Mouse (Mus musculus) kidney, postnatal 0 days (tissue): ENCODE results near the gene Ust. TPM values are rescaled to one million over a fixed set of nuclear protein-coding genes. Genes with fewer than 3 reads are reported as not detected.
A peak's percentile ranks its signal among the peaks of the same experiment; 100 is the strongest.

ENCODE experiments used
- ATAC-seq: fragments of 200-750 bp; cut with Nextera tagmentation; replicated peaks from 2 replicates; pipeline ENCODE4 v1.8.0; 2017; ENCODE audit warnings: low read depth, moderate number of reproducible peaks, moderate TSS enrichment, moderate library complexity; ENCODE audit not compliant: low FRiP score
- DNase-seq: peaks from one replicate; pipeline ENCODE4 v3.0.0-alpha.2; 2016; ENCODE audit warnings: low spot score
- H3K27ac ChIP-seq: fragments of 300-500 bp; sonication (generic); 2 replicates; pipeline ENCODE4 v1.5.1; 2014; ENCODE audit warnings: mild to moderate bottlenecking
- H3K27me3 ChIP-seq: fragments of 300-500 bp; sonication (generic); 2 replicates; pipeline ENCODE4 v1.6.1; 2014; ENCODE audit warnings: low read length, mixed read lengths; ENCODE audit not compliant: insufficient read depth
- H3K36me3 ChIP-seq: fragments of 300-500 bp; sonication (generic); 2 replicates; pipeline ENCODE4 v1.6.1; 2014; ENCODE audit warnings: low read length, mixed read lengths; ENCODE audit not compliant: insufficient read depth
- H3K4me1 ChIP-seq: fragments of 300-500 bp; sonication (generic); replicated peaks from 2 replicates; pipeline ENCODE4 v1.6.1; 2014; ENCODE audit warnings: antibody characterized with exemption, low read length, mixed read lengths; ENCODE audit not compliant: insufficient read depth
- H3K4me2 ChIP-seq: fragments of 300-500 bp; sonication (generic); 2 replicates; pipeline ENCODE4 v1.6.1; 2014; ENCODE audit warnings: mild to moderate bottlenecking, low read length, moderate library complexity, mixed read lengths
- H3K4me3 ChIP-seq: fragments of 300-500 bp; sonication (generic); replicated peaks from 2 replicates; pipeline ENCODE4 v1.5.1; 2014; ENCODE audit warnings: low read depth, low read length
- H3K9ac ChIP-seq: fragments of 300-500 bp; sonication (generic); 2 replicates; pipeline ENCODE4 v1.6.1; 2014; ENCODE audit warnings: low read depth, low read length
- H3K9me3 ChIP-seq: fragments of 300-500 bp; sonication (generic); replicated peaks from 2 replicates; pipeline ENCODE4 v1.6.1; 2016; ENCODE audit warnings: low read length, inconsistent platforms, mixed read lengths
- CTCF ChIP-seq: IDR thresholded peaks from 2 replicates; pipeline ENCODE4 v1.5.1; 2016; ENCODE audit warnings: antibody characterized with exemption, low read depth, mild to moderate bottlenecking, moderate library complexity
- WGBS: fragments of 180-500 bp; shearing (Covaris S2); extraction: QIAGEN DNeasy Blood & Tissue Kit; methylation state at CpG from one replicate; pipeline ENCODE4 v1.1.7; 2014; 5-methylcytosine and 5-hydroxymethylcytosine counted together
- polyA plus RNA-seq: library from polyadenylated mRNA; unstranded; fragments of >200 nt; fragmentation: Nextera tagmentation; extraction: Ambion mirVana; gene quantifications from 2 replicates; pipeline ENCODE4 v1.2.1, GENCODE M21; 2015

The Ust gene
- polyA plus RNA-seq, 1 experiment from 2014 or later, result 4.5 TPM

GRCm38 (mm10) chr10:8491909-8492591 lies 26.6 kb downstream of the Ust start:
- Histone ChIP-seq H3K4me2 (no peak overlapping the region), H3K4me1 (peaks cover 4% of the 10 kb centered on the region; the same call in 1 of the 2 replicates), H3K9me3 (no peaks in the 10 kb centered on the region), H3K9ac (no peak overlapping the region), H3K27me3 (no peaks in the 10 kb centered on the region), H3K27ac (no peak overlapping the region), H3K36me3 (no peaks in the 10 kb centered on the region), H3K4me3 (no peak overlapping the region)
- no peak for TF ChIP-seq CTCF
- 88% methylated on average over 1 of the region's 1 CpGs for WGBS
- no peak for DNase-seq
- ATAC-seq, result no peak

GRCm38 (mm10) chr10:8487388-8487787 lies 31.2 kb downstream of the Ust start:
- DNase-seq, result peak; percentile 28

GRCm38 (mm10) chr10:8484487-8484886 lies 34.1 kb downstream of the Ust start:
- Histone ChIP-seq H3K4me1 (peaks cover 3% of the 10 kb centered on the region; the same call in 1 of the 2 replicates), H3K9me3 (no peaks in the 10 kb centered on the region), H3K36me3 (no peaks in the 10 kb centered on the region), H3K27ac (no peak overlapping the region), H3K27me3 (no peaks in the 10 kb centered on the region), H3K4me2 (no peak overlapping the region), H3K4me3 (no peak overlapping the region), H3K9ac (no peak overlapping the region)
- ATAC-seq, result no peak
- 81% methylated on average over 4 of the region's 4 CpGs for WGBS
- DNase-seq, result no peak
- no peak for TF ChIP-seq CTCF

More at GRCm38 (mm10) chr10:8487388-8487787, 31.2 kb downstream of the Ust start:
- WGBS, result 45% methylated on average over 2 of the region's 2 CpGs
- Histone ChIP-seq H3K9me3 (no peaks in the 10 kb centered on the region), H3K36me3 (no peaks in the 10 kb centered on the region), H3K27me3 (no peaks in the 10 kb centered on the region), H3K4me1 (peaks cover 4% of the 10 kb centered on the region; the same call in 1 of the 2 replicates), H3K27ac (no peak overlapping the region), H3K4me3 (no peak overlapping the region), H3K9ac (no peak overlapping the region), H3K4me2 (no peak overlapping the region)
- no peak for TF ChIP-seq CTCF
- ATAC-seq, result no peak; the same call in 1 of the 2 replicates

GRCm38 (mm10) chr10:8482779-8483178 lies 35.8 kb downstream of the Ust start:
- Histone ChIP-seq H3K9me3 (no peaks in the 10 kb centered on the region), H3K4me3 (no peak overlapping the region), H3K4me1 (no peaks in the 10 kb centered on the region), H3K27ac (no peak overlapping the region), H3K27me3 (no peaks in the 10 kb centered on the region), H3K4me2 (no peak overlapping the region), H3K9ac (no peak overlapping the region), H3K36me3 (no peaks in the 10 kb centered on the region)
- TF ChIP-seq CTCF, result no peak
- DNase-seq (no peak), ATAC-seq (no peak)
- WGBS, result 89% methylated on average over 4 of the region's 4 CpGs

- Histone ChIP-seq H3K36me3 (no peaks in the 10 kb centered on the region), H3K4me1 (no peaks in the 10 kb centered on the region), H3K9me3 (no peaks in the 10 kb centered on the region), H3K4me3 (no peak overlapping the region), H3K27ac (no peak overlapping the region), H3K9ac (no peak overlapping the region), H3K27me3 (no peaks in the 10 kb centered on the region), H3K4me2 (no peak overlapping the region)
- DNase-seq (no peak), ATAC-seq (no peak)
- TF ChIP-seq CTCF, result no peak
- 98% methylated on average over 2 of the region's 2 CpGs for WGBS
These were observed 38.8 kb downstream of the Ust start for GRCm38 (mm10) chr10:8479779-8480178.

GRCm38 (mm10) chr10:8477936-8478335 lies 40.7 kb downstream of the Ust start:
- H3K36me3 ChIP-seq, result no peaks in the 10 kb centered on the region
- no peak overlapping the region for H3K27ac ChIP-seq
- H3K27me3 ChIP-seq, result no peaks in the 10 kb centered on the region
- H3K4me2 ChIP-seq, result no peak overlapping the region
- H3K4me1 ChIP-seq, result no peaks in the 10 kb centered on the region
- DNase-seq (no peak), ATAC-seq (no peak)
- H3K9ac ChIP-seq, result no peak overlapping the region
- no peaks in the 10 kb centered on the region for H3K9me3 ChIP-seq
- H3K4me3 ChIP-seq, result no peak overlapping the region
- 87% methylated on average over 8 of the region's 8 CpGs for WGBS
- no peak for TF ChIP-seq CTCF
